Mouse (Mus musculus) G1E (cell line): ENCODE data around the gene B3gat3.

Experiments
- CTCF ChIP-seq: IDR thresholded peaks from 2 replicates; pipeline ENCODE4 v1.5.1; 2012; ENCODE audit warnings: low read depth, low read length, inconsistent platforms, mixed read lengths
- GATA1 ChIP-seq: IDR thresholded peaks from 2 replicates; pipeline ENCODE4 v1.6.1; 2012; ENCODE audit warnings: borderline replicate concordance, low read length, inconsistent platforms, mixed read lengths
- TAL1 ChIP-seq: conservative IDR thresholded peaks from 2 replicates; pipeline ENCODE4 v1.6.1; 2012; ENCODE audit warnings: low read depth, low read length, inconsistent platforms, mixed read lengths

DNA sequence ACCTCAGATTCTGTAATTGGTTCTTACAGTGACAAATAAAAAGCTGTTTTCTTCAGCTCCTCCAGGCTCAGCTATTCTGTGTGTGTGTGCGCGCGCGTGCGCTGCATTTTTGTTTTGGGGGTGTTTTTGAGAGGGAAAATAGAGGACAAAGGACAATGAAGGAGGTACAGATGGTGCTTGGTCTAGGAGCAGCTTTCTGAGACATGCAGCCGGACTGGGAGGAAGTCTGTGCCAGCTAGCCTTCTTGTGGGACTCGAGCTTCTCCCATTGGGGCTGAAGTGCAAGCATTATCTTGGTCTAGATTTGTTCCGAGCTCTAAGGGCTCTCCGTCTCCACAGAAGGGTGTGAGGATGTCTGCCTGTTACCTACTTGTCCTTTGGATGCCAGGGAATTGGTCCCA lies 32.1 kb downstream of the B3gat3 start:
- TF ChIP-seq CTCF, result no peak
- TF ChIP-seq GATA1, result no peak
- no peak for TF ChIP-seq TAL1
